Mouse (Mus musculus) liver, adult (tissue): ENCODE data around the gene Tmem145.

Source experiments
- GATA4 ChIP-seq: IDR thresholded peaks from 2 replicates; pipeline ENCODE4 v1.6.1; 2014; ENCODE audit warnings: mild to moderate bottlenecking, low read length; ENCODE audit not compliant: insufficient replicate concordance

Tmem145 gene

DNA sequence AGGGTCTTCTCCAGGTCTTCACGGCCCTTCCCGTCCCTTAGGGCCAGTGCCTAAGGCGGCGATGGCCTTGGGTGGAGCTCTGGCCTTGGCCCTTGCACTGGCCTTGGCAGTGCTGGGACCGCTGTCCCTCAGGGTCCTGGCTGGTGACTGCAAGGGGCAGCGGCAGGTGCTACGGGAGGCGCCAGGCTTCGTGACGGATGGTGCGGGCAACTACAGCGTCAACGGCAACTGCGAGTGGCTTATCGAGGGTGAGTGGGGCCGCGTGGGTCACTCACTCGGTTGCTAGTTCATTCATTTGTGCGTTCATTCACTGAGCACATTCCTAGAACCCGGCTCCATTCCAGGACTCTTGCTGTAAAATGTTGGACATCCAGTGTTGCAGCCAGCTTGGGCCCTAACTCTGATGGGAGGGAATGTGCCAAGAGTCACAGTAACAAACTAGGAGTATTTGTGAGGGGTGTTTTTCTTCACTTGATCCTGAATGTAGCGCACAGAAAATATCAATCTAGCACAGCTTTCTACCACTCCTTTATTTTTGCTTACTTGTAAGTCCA is 11.6 kb downstream of the Tmem145 start:
- no peak for TF ChIP-seq GATA4

DNA sequence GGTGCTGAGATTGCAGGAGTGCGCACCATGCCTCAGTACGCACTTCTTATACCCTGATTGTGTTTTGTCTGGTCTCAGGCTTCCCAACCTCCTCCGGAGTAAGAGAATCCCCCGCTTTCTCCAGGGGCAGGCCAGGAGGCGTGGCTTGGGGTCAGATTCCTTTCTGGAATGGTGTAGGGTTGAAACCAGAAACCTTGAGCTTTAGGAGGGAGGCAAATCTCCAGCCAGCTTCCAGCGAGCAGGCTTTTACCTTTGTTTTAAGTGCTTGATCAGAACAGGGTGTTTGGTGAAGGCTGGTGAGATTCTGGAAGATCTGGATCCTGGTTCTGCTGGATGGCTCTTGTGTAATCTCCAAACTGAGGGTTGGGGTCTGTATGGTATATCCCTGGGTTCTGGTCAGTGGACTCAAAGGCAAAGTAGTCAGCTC is 16.2 kb downstream of the Tmem145 start:
- TF ChIP-seq GATA4 = no peak

DNA sequence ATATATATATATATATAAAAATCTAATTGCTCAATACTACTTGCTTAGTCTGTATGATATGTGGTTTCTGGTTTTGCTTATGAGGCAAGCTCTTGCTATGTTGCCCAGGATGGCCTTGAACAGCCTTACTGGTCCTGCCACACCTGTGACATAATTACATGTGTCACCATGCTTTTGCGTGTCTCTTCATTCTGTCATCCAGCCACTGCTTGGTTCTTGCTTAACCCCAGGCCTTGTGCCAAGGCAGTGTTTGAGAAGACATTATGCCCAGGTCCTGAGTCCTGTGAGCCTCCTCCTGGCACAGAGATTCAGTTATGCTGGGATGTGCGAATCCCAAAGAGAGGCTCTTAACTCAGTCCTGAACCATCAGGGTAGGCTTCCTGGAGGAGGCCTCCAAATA is 17.3 kb downstream of the Tmem145 start:
- no peak for TF ChIP-seq GATA4

DNA sequence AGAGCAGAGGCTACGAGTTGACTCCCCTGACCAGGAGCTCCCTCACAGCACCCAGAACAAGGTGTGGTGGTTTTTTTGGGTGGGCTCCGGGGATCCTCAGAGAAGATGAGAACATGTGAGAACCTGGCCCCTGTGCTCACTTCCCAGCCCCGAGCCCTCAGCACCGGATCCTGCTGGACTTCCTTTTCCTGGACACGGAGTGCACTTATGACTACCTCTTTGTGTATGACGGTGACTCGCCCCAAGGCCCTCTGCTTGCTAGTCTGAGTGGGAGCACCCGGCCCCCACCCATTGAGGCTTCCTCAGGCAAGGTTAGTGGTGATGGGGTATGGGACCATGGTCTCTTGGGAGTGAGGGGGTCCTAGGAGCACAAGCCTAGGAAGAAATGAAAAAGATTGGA is 20.3 kb downstream of the Tmem145 start:
- no peak for TF ChIP-seq GATA4

DNA sequence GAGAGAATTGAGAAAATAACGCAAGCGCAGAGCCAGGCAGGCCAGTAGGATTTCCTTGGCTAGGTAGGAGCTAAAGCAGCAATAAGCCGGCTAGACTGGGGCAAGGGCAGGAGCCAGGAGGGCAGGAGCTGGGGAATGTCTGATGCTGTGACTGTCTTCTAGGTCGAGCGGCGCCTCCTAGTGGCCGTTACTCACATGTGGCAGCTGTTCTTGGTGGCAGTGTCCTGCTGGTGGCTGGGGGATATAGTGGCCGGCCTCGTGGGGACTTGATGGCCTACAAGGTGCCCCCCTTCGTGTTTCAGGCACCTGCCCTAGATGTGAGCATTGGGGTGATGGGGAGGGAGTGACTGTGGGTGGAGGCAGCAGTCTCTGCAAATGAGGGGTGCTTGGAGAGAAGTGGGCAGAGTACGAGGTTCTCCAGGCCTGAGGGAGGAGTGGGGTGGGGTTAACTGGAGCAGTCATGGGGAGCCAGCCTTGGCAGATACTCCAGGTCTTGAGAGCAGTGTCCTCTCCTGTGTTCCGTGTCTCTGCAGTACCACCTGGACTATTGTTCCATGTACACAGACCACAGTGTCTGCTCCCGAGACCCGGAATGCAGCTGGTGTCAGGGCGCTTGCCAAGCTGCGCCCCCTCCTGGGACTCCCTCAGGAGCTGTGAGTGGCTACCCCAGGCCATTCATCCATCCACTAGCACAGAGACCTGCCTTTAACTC is 27.8 kb downstream of the Tmem145 start:
- TF ChIP-seq GATA4 = no peak

DNA sequence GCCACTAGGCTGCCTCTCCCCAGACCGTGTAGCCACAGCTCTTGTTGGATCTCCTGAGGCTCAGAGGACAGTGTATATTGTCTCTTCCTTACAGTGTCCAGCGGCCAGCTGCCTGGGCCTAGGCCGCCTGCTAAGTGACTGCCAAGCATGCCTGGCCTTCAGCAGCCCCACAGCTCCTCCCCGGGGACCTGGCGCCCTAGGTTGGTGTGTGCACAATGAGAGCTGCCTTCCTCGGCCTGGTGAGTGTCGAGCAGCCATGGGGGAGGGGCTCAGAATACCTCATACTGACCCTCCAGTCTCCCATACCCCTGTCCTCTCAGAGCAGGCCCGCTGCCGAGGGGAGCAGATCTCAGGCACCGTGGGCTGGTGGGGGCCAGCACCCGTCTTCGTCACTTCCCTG is 28.6 kb downstream of the Tmem145 start:
- no peak for TF ChIP-seq GATA4

DNA sequence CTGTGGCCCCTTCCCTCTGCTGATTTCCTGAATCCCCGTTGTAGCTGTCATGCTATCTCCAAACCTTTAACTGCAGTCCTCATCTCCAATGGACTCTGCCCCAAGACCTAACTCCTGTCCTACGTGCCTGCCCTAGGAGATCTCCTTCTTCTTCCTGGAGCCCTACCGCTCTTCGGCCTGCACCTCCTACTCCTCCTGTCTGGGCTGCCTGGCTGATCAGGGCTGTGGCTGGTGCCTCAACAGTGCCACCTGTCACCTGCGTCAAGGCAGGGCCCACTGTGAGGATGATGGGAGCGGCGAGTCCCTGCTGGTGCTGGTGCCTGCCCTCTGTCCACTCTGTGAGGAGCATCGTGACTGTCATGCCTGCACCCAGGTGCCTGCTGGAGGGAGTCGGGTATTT is 33.4 kb downstream of the Tmem145 start:
- TF ChIP-seq GATA4 = no peak

DNA sequence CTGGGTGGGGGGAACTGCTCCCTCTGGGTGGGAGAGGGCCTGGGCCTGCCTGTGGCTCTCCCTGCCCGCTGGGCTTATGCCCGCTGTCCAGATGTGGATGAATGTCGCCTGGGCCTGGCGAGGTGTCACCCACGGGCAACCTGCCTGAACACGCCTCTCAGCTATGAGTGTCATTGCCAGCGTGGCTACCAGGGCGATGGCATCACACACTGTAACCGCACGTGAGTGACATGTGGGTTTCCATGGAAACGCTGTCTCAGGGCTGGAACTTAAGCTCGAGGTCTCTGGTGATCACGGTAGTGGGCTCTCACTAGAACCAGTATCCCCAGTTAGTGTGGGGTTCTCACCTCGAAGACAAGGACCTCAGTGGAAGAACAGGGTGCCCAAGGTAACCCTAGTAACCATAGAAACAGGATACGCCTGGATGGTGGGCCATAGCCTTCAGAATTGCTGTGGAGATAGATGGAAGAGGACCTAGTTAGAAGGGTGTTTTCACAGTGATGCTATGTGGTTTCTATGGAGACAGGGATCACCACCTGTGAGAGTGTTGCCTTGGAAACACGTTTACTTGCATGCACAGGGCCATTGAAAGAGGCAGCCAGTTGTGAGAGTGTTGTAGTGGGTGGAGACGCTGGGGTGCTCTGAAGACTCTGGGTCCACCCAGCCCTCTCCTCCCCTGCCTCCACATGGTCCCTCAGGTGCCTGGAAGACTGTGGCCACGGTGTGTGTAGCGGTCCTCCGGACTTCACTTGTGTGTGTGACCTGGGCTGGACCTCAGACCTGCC is 35.3 kb downstream of the Tmem145 start:
- TF ChIP-seq GATA4 = no peak

DNA sequence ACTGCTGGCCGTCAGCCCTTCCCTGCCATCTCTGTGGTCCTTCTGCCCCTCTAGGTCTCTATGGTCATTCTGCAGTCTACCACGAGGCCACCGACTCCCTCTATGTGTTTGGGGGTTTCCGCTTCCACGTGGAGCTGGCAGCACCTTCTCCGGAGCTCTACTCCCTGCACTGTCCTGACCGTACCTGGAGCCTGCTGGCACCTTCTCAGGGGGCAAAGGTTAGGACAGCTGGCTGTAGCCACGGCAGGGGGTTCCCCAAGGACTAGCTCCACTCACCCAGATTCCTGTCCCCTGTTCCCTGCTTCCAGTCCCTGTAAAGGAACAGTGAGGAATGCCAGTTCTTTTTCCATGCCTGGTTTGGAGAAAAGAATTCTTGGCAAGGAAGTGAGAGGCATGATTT is 43.0 kb downstream of the Tmem145 start:
- TF ChIP-seq GATA4 = no peak

DNA sequence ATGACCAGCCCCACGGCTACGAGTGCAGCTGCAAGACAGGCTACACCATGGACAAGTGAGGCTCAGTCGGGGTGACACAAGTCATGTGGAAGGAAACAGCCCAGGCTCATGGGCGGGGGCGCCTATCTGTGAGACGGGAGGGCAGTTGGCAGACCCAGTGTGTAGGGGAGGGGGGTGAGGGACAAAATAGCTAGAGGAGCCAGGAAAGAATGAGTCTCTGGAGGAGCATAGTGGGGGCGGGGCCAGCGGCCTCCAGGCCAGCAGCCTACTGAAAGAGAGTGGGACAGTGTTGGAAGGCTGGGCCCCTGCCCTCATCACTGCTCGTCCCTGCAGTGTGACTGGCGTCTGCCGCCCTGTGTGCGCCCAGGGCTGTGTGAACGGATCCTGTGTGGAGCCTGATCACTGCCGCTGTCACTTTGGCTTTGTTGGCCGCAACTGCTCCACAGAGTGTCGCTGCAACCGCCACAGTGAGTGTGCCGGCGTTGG is 52.9 kb downstream of the Tmem145 start:
- TF ChIP-seq GATA4 = no peak

DNA sequence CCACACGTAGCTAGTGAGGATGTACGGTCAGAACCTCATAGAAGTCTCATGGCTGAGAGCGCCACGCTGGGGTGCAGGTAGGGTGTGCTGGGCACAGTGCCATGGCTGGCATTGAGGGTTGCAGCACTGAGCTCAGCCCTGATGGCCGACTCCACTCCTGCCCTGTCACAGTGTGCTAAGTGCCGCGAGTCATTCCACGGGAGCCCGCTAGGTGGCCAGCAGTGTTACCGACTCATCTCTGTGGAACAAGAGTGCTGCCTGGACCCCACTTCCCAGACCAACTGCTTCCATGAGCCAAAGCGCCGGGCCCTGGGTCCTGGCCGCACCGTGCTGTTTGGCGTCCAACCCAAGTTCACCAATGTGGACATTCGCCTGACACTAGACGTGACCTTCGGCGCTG is 57.2 kb downstream of the Tmem145 start:
- TF ChIP-seq GATA4 = no peak

DNA sequence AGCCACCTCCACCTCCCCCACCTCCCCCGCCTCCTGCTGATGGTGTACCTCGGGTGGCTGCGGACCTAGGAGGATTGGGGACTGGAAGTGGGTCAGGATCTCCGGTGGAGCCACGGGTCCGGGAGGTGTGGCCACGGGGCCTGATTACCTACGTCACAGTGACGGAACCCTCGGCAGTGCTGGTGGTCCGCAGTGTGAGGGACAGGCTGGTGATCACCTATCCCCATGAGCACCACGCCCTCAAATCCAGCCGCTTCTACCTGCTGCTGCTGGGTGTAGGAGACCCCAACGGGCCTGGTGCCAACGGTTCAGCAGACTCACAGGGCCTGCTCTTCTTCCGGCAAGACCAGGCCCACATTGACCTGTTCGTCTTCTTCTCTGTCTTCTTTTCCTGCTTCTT is 57.7 kb downstream of the Tmem145 start:
- no peak for TF ChIP-seq GATA4
